Mouse (Mus musculus) embryonic stem cell, embryonic (primary cell): ENCODE measurements at regions not wholly inside any gene's neighbourhood (a gene's known extent, or its start where the extent isn't known, plus 50 kb on each side); places are given as distances from the start of the nearest gene placed in this dataset.

Source experiments
- CTCF ChIA-PET, 4 experiments: fragments of 300-600 bp in 2 of 4; fragments of 350-600 bp in 2 of 4; sonication (Branson Sonifier 250); formaldehyde crosslinking; loops; one replicate each; lab custom pipeline; 2022; ENCODE audit warnings: inconsistent platforms in 2 of 4; lab: Charles Lee
- POLR2A ChIA-PET, 4 experiments: fragments of 300-600 bp in 2 of 4; fragments of 350-600 bp in 2 of 4; sonication (Branson Sonifier 250); formaldehyde crosslinking; loops; one replicate each; lab custom pipeline; 2022; ENCODE audit warnings: antibody characterized with exemption in 4 of 4, inconsistent platforms in 1 of 4; lab: Charles Lee

GRCm38 (mm10) chr10:9498550-9498949 lies 176.5 kb downstream of the Samd5 start:
- ChIA-PET POLR2A (no interaction called here), CTCF (no interaction called here)

GRCm38 (mm10) chr10:9497021-9497420 lies 178.0 kb downstream of the Samd5 start:
- ChIA-PET CTCF (interaction anchor here in 1 of 4 experiments (0.7 kb wide), 1 partner anchor 98 kb away, joined by 3 read pairs; no protein-coding TSS in a partner anchor), POLR2A (interaction anchor here in 1 of 4 experiments (1.1 kb wide), 1 partner anchor 12 kb away, joined by 3 read pairs; no protein-coding TSS in a partner anchor)

- ChIA-PET POLR2A (no interaction called here), CTCF (no interaction called here)
Observed at GRCm38 (mm10) chr10:9495143-9495651, 179.8 kb downstream of the Samd5 start.

- CTCF ChIA-PET: interaction anchor here in 1 of 4 experiments (0.6 kb wide), 1 partner anchor 26 kb away, joined by 5 read pairs; no protein-coding TSS in a partner anchor
- POLR2A ChIA-PET: no interaction called here
Observed at GRCm38 (mm10) chr10:9490416-9490815, 184.6 kb downstream of the Samd5 start.

GRCm38 (mm10) chr10:9462361-9462760 lies 212.6 kb downstream of the Samd5 start:
- ChIA-PET POLR2A (no interaction called here), CTCF (no interaction called here)

GRCm38 (mm10) chr10:9459145-9459544 lies 215.9 kb downstream of the Samd5 start:
- CTCF ChIA-PET: no interaction called here
- POLR2A ChIA-PET: no interaction called here

GRCm38 (mm10) chr10:9458466-9458865 lies 216.5 kb downstream of the Samd5 start:
- CTCF ChIA-PET: no interaction called here
- POLR2A ChIA-PET: no interaction called here

GRCm38 (mm10) chr10:9457222-9457621 lies 217.8 kb downstream of the Samd5 start:
- CTCF ChIA-PET: no interaction called here

GRCm38 (mm10) chr10:9439072-9439471 lies 235.9 kb downstream of the Samd5 start:
- ChIA-PET CTCF (no interaction called here), POLR2A (interaction anchor here in 1 of 4 experiments (0.6 kb wide), 1 partner anchor 50 kb away, joined by 5 read pairs; no protein-coding TSS in a partner anchor)

More at GRCm38 (mm10) chr10:9457222-9457621, 217.8 kb downstream of the Samd5 start:
- POLR2A ChIA-PET: no interaction called here

GRCm38 (mm10) chr10:9438366-9438765 lies 236.6 kb downstream of the Samd5 start:
- ChIA-PET CTCF (no interaction called here), POLR2A (no interaction called here)

GRCm38 (mm10) chr10:9429085-9429484 lies 245.9 kb downstream of the Samd5 start:
- CTCF ChIA-PET: no interaction called here
- POLR2A ChIA-PET: interaction anchor here in 1 of 4 experiments (0.7 kb wide), 1 partner anchor 253 kb away, joined by 4 read pairs; no protein-coding TSS in a partner anchor

- ChIA-PET POLR2A (interaction anchor here in 1 of 4 experiments (0.5 kb wide), 1 partner anchor 1162 kb away, joined by 5 read pairs; no protein-coding TSS in a partner anchor), CTCF (no interaction called here)
Observed at GRCm38 (mm10) chr10:9420741-9421140, 254.3 kb downstream of the Samd5 start.

- CTCF ChIA-PET: no interaction called here
- POLR2A ChIA-PET: no interaction called here
Observed at GRCm38 (mm10) chr10:9416685-9417084, 258.3 kb downstream of the Samd5 start.

- CTCF ChIA-PET: no interaction called here
- POLR2A ChIA-PET: no interaction called here
Observed at GRCm38 (mm10) chr10:9406101-9406500, 268.9 kb downstream of the Samd5 start.

- CTCF ChIA-PET: no interaction called here
- POLR2A ChIA-PET: no interaction called here
Observed at GRCm38 (mm10) chr10:9405417-9405816, 269.6 kb downstream of the Samd5 start.

- ChIA-PET POLR2A (no interaction called here), CTCF (no interaction called here)
Observed at GRCm38 (mm10) chr10:9404963-9405362, 270.0 kb downstream of the Samd5 start.

GRCm38 (mm10) chr10:9400911-9401617 lies 273.9 kb downstream of the Samd5 start:
- POLR2A ChIA-PET: no interaction called here

GRCm38 (mm10) chr10:9377440-9378101 lies 297.4 kb downstream of the Samd5 start:
- ChIA-PET CTCF (no interaction called here), POLR2A (no interaction called here)

More at GRCm38 (mm10) chr10:9400911-9401617, 273.9 kb downstream of the Samd5 start:
- CTCF ChIA-PET: interaction anchor here in 1 of 4 experiments (0.7 kb wide), 1 partner anchor 14 kb away, joined by 3 read pairs; no protein-coding TSS in a partner anchor

- POLR2A ChIA-PET: interaction anchor here in 1 of 4 experiments (1.0 kb wide), 1 partner anchor 205 kb away, joined by 3 read pairs; no protein-coding TSS in a partner anchor
- CTCF ChIA-PET: no interaction called here
Observed at GRCm38 (mm10) chr10:9362306-9362865, 312.6 kb downstream of the Samd5 start.
